Mouse (Mus musculus) neural tube, embryonic 13.5 days (tissue): Measurements from ENCODE around the gene Rbmxl2. TPM values are rescaled to one million over a fixed set of nuclear protein-coding genes. Genes with fewer than 3 reads are reported as not detected.
A peak's percentile ranks its signal among the peaks of the same experiment; 100 is the strongest.

Experiments
- ATAC-seq: fragments of 200-750 bp; cut with Nextera tagmentation; 2 replicates; pipeline ENCODE4 v1.8.0; 2017; ENCODE audit warnings: low read depth, mild to moderate bottlenecking, moderate TSS enrichment, moderate library complexity
- H3K27ac ChIP-seq: fragments of 300-500 bp; sonication (generic); replicated peaks from 2 replicates; pipeline ENCODE4 v1.5.1; 2015; ENCODE audit warnings: moderate library complexity, mild to moderate bottlenecking, inconsistent platforms
- H3K27me3 ChIP-seq: fragments of 300-500 bp; sonication (generic); 2 replicates; pipeline ENCODE4 v1.6.1; 2015; ENCODE audit warnings: mild to moderate bottlenecking, inconsistent platforms
- H3K36me3 ChIP-seq: fragments of 300-500 bp; sonication (generic); 2 replicates; pipeline ENCODE4 v1.6.1; 2015; ENCODE audit warnings: mild to moderate bottlenecking, inconsistent platforms
- H3K4me1 ChIP-seq: fragments of 300-500 bp; sonication (generic); replicated peaks from 2 replicates; pipeline ENCODE4 v1.6.1; 2015; ENCODE audit warnings: inconsistent platforms
- H3K4me2 ChIP-seq: fragments of 300-500 bp; sonication (generic); 2 replicates; pipeline ENCODE4 v1.6.1; 2015; ENCODE audit warnings: inconsistent platforms, mild to moderate bottlenecking, moderate library complexity
- H3K4me3 ChIP-seq: fragments of 300-500 bp; sonication (generic); 2 replicates; pipeline ENCODE4 v1.5.1; 2015; ENCODE audit warnings: mild to moderate bottlenecking, inconsistent platforms
- H3K9ac ChIP-seq: fragments of 300-500 bp; sonication (generic); 2 replicates; pipeline ENCODE4 v1.6.1; 2015; ENCODE audit warnings: moderate library complexity, mild to moderate bottlenecking, inconsistent platforms
- H3K9me3 ChIP-seq: fragments of 300-500 bp; sonication (generic); 2 replicates; pipeline ENCODE4 v1.6.1; 2016; ENCODE audit warnings: inconsistent platforms
- WGBS: fragments of 180-500 bp; shearing (Covaris S2); methylation state at CpG from one replicate; pipeline ENCODE4 v1.1.7; 2015; 5-methylcytosine and 5-hydroxymethylcytosine counted together
- polyA plus RNA-seq: library from polyadenylated mRNA; unstranded; fragments of >200 nt; fragmentation: Nextera tagmentation; extraction: Ambion mirVana; gene quantifications from 2 replicates; pipeline ENCODE4 v1.2.1, GENCODE M21; 2015

Rbmxl2 gene
- not detected in 2 replicates for polyA plus RNA-seq

DNA sequence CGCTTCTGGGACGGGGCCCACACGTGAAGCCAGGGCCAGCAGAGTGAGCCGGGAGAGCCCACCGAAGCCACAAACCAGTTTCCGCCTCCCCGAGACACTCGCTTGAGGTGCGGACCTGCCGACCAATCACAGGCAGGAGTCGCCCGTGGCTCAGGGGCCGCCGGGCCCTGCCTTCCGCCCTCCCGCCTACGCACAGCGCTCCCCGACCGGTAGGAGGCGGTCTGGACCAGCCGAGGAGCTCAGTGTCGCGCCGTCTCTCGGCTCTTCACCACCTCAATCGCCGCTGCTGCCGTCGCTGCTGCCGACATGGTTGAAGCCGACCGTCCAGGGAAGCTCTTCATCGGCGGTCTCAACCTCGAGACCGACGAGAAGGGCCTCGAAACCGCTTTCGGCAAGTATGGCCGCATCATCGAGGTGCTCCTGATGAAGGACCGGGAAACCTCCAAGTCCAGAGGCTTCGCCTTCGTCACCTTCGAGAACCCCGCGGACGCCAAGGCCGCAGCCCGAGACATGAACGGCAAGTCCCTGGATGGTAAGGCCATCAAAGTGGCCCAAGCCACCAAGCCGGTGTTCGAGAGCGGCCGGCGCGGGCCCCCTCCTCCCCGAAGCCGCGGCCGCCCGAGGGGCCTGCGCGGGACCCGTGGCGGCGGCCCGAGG lies at the start of gene Rbmxl2:
Gene Rbmxl2 (plus strand): TSS at position 242 of the 657 bp plus-strand sequence.
- Histone ChIP-seq H3K36me3 (no peaks in the 10 kb centered on the region), H3K4me1 (no peaks in the 10 kb centered on the region), H3K27me3 (peaks cover 53% of the 10 kb centered on the region), H3K4me3 (peak within 1 kb of the TSS; percentile 26), H3K27ac (no peak within 1 kb of the TSS), H3K9me3 (no peaks in the 10 kb centered on the region; the same call in 1 of the 2 replicates), H3K4me2 (peak within 1 kb of the TSS; percentile 33), H3K9ac (no peak within 1 kb of the TSS)
- ATAC-seq: no peak
- 35% methylated on average over 69 of the region's 70 CpGs for WGBS

DNA sequence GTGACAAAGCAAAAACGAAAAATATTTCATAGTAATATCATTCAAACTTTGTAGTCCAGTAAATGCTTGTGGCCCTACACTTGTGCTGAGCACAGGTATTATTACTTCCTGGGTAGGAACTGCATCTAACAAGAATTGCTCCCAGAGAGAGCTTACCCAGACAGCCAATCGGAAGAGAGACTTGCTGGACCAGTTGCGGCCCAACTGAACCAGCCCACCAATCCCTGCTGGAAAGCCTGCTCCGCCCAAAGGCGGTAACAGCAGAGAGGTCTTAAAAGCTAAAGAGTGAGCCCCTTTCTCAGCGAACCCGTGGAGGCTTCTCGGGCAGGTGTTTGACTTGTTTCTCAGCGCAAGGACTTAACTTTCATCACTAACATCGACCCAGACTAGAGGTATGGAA lies 42.6 kb upstream of the Rbmxl2 start, which contains the start of gene Nlrp14:
Gene Nlrp14 (plus strand): TSS at position 301 of the 400 bp plus-strand sequence.
- no peak for ATAC-seq
- 85% methylated on average over 10 of the region's 10 CpGs for WGBS
- H3K4me3 ChIP-seq: no peak within 1 kb of the TSS
- H3K4me1 ChIP-seq: no peaks in the 10 kb centered on the region
- H3K27ac ChIP-seq: no peak within 1 kb of the TSS
- H3K36me3 ChIP-seq: no peaks in the 10 kb centered on the region
- no peak within 1 kb of the TSS for H3K4me2 ChIP-seq
- no peaks in the 10 kb centered on the region for H3K27me3 ChIP-seq
- H3K9me3 ChIP-seq: no peaks in the 10 kb centered on the region
- H3K9ac ChIP-seq: no peak within 1 kb of the TSS

DNA sequence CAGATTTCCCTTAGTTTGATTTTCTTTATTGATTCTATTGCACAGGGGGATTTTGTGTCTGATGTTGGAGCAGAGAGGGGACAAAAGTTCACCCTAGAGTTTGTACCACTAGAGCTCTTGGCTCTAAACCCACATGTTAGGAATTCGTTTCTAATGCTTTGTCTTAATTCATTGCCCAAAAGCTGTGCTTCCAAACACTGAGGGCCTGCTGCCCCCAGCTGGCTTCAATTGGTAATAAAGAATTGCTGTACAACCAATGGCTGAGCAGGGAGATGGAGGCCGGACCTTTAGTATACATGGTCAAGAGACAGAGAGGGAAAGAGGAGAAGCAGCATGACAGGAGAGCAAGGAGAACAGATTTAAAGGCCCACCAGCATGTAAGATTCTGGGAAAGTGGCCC lies 28.8 kb upstream of the Rbmxl2 start:
- H3K27me3 ChIP-seq: no peaks in the 10 kb centered on the region
- H3K4me2 ChIP-seq: no peak overlapping the region
- no peaks in the 10 kb centered on the region for H3K36me3 ChIP-seq
- no peak overlapping the region for H3K9ac ChIP-seq
- no peaks in the 10 kb centered on the region for H3K4me1 ChIP-seq
- ATAC-seq: no peak
- no peak overlapping the region for H3K4me3 ChIP-seq
- WGBS: 53% methylated on average over 2 of the region's 2 CpGs
- H3K27ac ChIP-seq: no peak overlapping the region
- H3K9me3 ChIP-seq: no peaks in the 10 kb centered on the region

DNA sequence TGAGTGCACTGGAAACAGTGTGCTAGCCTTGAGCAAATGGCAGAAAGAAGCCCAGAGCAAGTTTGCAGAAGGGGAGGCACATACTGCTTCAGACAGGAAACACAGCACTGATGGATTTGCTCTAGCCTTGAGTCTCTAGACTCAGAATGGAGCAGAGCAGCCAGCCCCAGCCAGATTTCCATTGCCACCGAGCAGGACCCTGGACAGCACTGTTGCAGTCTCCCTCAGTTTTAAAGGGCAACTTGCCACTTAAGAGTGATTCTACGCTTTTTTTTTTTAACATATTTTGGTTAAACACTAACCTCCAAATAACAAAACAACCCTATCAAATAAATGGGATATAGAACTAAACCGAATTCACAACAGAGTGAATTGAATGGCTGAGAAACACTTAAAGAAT lies 7.4 kb upstream of the Rbmxl2 start:
- ATAC-seq: no peak
- H3K36me3 ChIP-seq: no peaks in the 10 kb centered on the region

DNA sequence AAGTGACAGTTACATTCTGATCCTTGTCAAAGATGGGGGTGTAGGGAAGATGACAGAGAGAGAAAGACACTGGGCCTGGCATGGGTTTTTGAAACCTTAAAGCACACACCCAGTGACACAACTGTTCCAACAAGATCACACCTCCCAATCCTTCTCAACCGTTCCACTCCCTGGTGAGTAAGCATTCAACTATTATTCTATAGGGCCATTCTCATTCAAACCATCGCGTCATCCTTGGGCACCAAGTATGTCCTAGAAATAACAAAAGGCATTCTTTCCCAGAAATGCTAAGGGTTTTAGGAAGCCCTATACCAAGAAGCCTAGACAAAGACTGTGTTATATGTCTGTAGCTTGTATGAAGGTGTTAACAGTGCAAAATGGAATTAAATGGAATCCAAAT lies 1.4 kb upstream of the Rbmxl2 start:
- no peak overlapping the region for H3K27ac ChIP-seq
- no peaks in the 10 kb centered on the region for H3K4me1 ChIP-seq
- H3K4me2 ChIP-seq: no peak overlapping the region
- 80% methylated on average over 3 of the region's 3 CpGs for WGBS
- H3K4me3 ChIP-seq: no peak overlapping the region
- H3K36me3 ChIP-seq: no peaks in the 10 kb centered on the region
- H3K27me3 ChIP-seq: peaks cover 49% of the 10 kb centered on the region
- no peak overlapping the region for H3K9ac ChIP-seq
- no peaks in the 10 kb centered on the region; the same call in 1 of the 2 replicates for H3K9me3 ChIP-seq
- ATAC-seq: no peak

More for the DNA sequence above, 7.4 kb upstream of the Rbmxl2 start:
- H3K9ac ChIP-seq: no peak overlapping the region
- no peaks in the 10 kb centered on the region for H3K9me3 ChIP-seq
- H3K27ac ChIP-seq: no peak overlapping the region
- no peaks in the 10 kb centered on the region for H3K4me1 ChIP-seq
- 43% methylated on average over 3 of the region's 3 CpGs for WGBS
- no peak overlapping the region for H3K4me3 ChIP-seq
- peaks cover 6% of the 10 kb centered on the region; the same call in 1 of the 2 replicates for H3K27me3 ChIP-seq
- no peak overlapping the region for H3K4me2 ChIP-seq

DNA sequence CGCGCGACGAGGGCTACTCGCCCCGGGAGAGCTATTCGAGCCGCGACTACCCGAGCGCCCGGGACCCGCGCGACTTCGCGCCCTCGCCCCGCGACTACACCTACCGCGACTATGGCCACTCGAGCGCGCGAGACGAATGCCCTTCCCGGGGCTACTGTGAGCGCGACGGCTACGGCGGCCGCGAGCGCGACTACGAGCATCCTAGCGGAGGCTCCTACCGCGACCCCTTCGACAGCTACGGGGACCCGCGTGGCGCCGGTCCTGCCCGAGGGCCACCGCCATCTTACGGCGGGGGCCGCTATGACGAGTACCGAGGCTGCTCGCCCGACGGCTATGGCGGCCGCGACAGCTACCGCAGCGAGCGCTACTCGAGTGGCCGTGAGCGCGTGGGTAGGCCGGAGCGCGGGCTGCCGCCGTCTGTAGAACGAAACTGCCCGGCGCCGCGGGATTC lies 906 bp downstream of the Rbmxl2 start:
- 0 out of 2 replicates have a peak, but pooled peaks have one; percentile 32 for ATAC-seq
- H3K4me3 ChIP-seq: peak overlapping the region; percentile 26
- H3K27ac ChIP-seq: no peak overlapping the region
- H3K9ac ChIP-seq: no peak overlapping the region
- H3K4me2 ChIP-seq: peak overlapping the region; percentile 33
- no peaks in the 10 kb centered on the region; the same call in 1 of the 2 replicates for H3K9me3 ChIP-seq
- no peaks in the 10 kb centered on the region for H3K36me3 ChIP-seq
- no peaks in the 10 kb centered on the region for H3K4me1 ChIP-seq
- WGBS: 22% methylated on average over 72 of the region's 77 CpGs
- H3K27me3 ChIP-seq: peaks cover 54% of the 10 kb centered on the region

DNA sequence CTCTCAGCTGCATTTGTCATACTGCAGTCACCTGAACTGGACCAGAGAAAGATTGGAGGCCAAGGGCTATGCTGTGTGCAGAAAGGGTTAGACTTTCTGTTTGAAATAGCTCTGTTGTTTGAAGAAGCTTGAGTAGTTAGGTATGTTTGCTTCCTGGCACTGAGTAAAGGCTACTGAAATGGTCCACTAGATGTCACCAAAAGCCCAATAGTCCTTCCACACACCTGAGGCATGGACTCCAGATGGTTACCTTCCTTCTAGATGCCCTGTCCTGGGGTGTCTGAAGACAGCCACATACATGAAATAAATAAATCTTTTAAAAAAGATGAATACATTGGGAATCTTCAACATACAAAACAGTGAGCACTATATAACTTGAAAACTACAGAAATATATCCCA lies 6.5 kb downstream of the Rbmxl2 start:
- H3K9me3 ChIP-seq: no peaks in the 10 kb centered on the region
- H3K27me3 ChIP-seq: peaks cover 18% of the 10 kb centered on the region
- H3K4me1 ChIP-seq: no peaks in the 10 kb centered on the region
- H3K9ac ChIP-seq: no peak overlapping the region
- H3K36me3 ChIP-seq: no peaks in the 10 kb centered on the region
- ATAC-seq: peak; percentile 77; the same call in 1 of the 2 replicates
- no peak overlapping the region for H3K27ac ChIP-seq
- H3K4me3 ChIP-seq: no peak overlapping the region
- H3K4me2 ChIP-seq: no peak overlapping the region

DNA sequence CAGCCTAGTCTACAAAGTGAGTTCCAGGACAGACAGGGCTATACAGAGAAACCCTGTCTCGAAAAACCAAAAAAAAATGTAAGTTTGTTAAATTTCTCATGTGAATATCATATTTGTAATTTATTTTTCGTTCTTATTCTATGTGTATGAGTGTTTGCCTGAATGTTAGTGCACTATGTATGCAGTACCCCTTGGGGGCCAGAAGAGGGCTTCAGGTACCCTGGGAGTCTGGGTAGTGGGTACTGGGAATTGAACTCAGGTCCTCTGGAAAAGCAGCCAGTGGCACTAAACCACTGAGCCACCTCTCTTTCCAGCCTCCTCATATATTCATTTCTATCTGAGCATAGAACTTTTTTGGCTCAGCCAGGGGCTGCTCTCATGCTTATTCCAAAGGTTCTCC lies 7.6 kb downstream of the Rbmxl2 start:
- H3K4me3 ChIP-seq: no peak overlapping the region
- no peaks in the 10 kb centered on the region for H3K4me1 ChIP-seq
- 72% methylated on average over 2 of the region's 2 CpGs for WGBS
- H3K27ac ChIP-seq: no peak overlapping the region
- no peak overlapping the region for H3K4me2 ChIP-seq
- no peaks in the 10 kb centered on the region for H3K36me3 ChIP-seq
- peaks cover 6% of the 10 kb centered on the region for H3K27me3 ChIP-seq
- H3K9ac ChIP-seq: no peak overlapping the region
- no peaks in the 10 kb centered on the region for H3K9me3 ChIP-seq
- ATAC-seq: no peak

DNA sequence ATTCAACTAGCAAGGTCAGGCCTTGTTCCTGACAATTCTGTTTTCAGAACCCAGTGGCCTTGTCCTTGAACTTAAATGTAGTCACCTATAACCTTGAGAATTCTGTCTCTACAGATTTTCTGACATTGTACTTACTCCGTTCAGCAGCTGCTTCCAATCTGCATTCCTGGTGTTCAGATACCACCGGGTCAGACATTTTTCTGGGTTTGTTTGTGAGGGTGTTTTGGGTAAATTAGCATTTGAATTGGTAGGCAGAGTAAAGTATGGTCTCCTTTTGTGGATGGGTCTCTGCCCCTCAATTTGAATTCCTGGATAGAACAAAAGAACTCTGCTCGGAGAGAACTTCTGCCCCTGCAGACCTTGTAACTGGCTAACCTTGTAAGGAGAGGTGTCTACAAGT lies 27.6 kb downstream of the Rbmxl2 start:
- H3K27me3 ChIP-seq: no peaks in the 10 kb centered on the region
- WGBS: 14% methylated on average over 3 of the region's 3 CpGs
- H3K4me1 ChIP-seq: no peaks in the 10 kb centered on the region
- no peaks in the 10 kb centered on the region for H3K36me3 ChIP-seq
- H3K4me3 ChIP-seq: no peak overlapping the region
- H3K9me3 ChIP-seq: no peaks in the 10 kb centered on the region
- no peak overlapping the region for H3K4me2 ChIP-seq
- no peak overlapping the region for H3K27ac ChIP-seq
- ATAC-seq: no peak
- H3K9ac ChIP-seq: no peak overlapping the region

DNA sequence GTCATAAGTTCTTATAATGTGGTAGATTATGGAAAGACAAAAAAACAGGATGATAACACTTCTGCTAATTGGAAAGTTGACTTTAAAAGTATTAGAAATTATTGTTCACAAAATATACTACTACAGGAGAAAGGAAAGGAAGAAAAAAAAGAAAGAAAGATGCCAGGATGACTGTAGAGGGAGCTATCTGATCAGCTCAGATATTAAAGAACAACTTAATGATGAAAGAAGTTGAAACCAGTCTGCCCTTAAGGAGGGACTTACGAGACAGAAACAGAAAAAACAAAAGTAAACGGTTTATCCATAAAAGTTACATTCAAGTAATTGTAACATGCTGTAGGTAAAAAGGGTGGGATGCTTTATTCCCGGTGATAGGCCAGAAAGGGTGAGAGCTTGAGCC lies 28.3 kb downstream of the Rbmxl2 start:
- Histone ChIP-seq H3K9me3 (no peaks in the 10 kb centered on the region), H3K4me1 (no peaks in the 10 kb centered on the region), H3K36me3 (no peaks in the 10 kb centered on the region), H3K4me2 (no peak overlapping the region), H3K9ac (no peak overlapping the region), H3K27me3 (no peaks in the 10 kb centered on the region), H3K4me3 (no peak overlapping the region), H3K27ac (no peak overlapping the region)
- WGBS: 78% methylated on average over 3 of the region's 3 CpGs
- no peak for ATAC-seq

DNA sequence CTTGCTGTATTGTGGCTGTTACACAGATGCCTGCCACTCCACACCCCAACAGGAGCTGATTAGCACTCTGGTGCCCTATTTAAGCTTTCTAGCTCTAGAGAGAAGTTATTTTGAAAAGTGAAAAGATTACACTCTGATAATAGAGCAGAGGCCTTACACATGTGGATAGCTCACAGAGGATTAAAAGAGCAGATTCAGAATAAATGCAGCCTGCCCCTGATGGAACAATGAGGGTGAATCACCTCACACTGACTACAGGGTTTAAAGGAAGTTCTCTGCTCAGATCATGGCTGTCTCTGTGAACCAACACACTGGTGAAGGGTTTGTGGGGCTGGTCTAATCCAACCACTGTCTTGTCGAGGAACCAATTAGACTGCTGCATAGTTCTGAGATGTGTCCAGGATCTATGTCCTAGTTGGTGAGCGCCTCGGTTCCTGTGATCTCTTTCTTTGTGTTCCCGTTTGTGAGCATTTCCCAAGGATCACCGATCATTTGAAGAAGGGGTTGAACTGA lies 32.2 kb downstream of the Rbmxl2 start:
- WGBS: 90% methylated on average over 5 of the region's 5 CpGs
- no peaks in the 10 kb centered on the region for H3K36me3 ChIP-seq
- no peaks in the 10 kb centered on the region for H3K4me1 ChIP-seq
- no peaks in the 10 kb centered on the region for H3K27me3 ChIP-seq
- no peak overlapping the region for H3K27ac ChIP-seq
- H3K9me3 ChIP-seq: no peaks in the 10 kb centered on the region
- H3K9ac ChIP-seq: no peak overlapping the region
- no peak overlapping the region for H3K4me2 ChIP-seq
- H3K4me3 ChIP-seq: no peak overlapping the region
- no peak for ATAC-seq

DNA sequence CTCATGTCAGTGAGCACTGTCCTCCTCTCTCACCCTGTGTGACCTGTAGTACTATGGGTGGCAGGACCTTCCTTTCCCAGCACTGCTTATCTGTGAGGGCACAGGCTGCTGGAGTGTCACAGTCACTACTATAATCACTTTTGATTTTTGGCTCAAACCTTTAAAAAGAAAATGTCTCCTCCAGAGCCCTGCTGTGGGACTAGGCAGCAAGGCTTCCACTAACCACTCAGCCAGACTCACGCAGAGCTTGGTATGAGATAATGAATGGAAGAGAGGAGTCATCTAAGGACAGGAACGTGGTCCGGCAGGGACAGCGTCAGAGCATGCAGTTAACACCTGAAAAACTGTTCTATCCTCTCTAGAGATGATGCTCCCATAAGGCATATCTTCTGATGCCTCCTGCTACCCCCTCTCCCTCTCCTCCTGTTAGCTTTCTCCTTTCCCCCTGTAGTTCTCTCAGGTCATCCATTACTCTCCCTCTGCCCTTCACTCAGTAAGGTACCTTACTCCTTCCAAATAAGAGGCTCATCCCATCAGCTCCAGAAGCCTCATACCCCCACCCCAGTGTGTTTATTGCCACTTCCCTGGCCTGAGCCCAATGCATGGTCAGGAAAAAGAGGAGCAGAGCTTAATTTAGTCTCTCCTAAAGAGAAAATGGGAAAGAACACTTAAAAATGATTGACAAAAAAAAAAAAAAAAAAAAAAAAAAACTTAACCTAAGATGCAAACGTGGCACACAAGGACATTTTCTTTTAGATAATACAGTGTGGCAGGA lies 41.2 kb downstream of the Rbmxl2 start:
- ATAC-seq: no peak
- 84% methylated on average over 5 of the region's 5 CpGs for WGBS
- no peaks in the 10 kb centered on the region for H3K36me3 ChIP-seq

More for the DNA sequence above, 41.2 kb downstream of the Rbmxl2 start:
- no peak overlapping the region for H3K27ac ChIP-seq
- no peaks in the 10 kb centered on the region for H3K4me1 ChIP-seq
- no peaks in the 10 kb centered on the region for H3K27me3 ChIP-seq
- H3K9me3 ChIP-seq: no peaks in the 10 kb centered on the region
- H3K4me3 ChIP-seq: no peak overlapping the region
- H3K4me2 ChIP-seq: no peak overlapping the region
- H3K9ac ChIP-seq: no peak overlapping the region
